Mouse (Mus musculus) G1E (cell line): ENCODE results near the gene H2-Q6. TPM values are rescaled to one million over a fixed set of nuclear protein-coding genes. Genes with fewer than 3 reads are reported as not detected.
"Not testable (repeated sequence)": the region's sequence is repeated elsewhere in the genome, so short reads cannot be mapped to it uniquely, and the experiment has no call there.

Experiments used
- ATAC-seq: 2 replicates; pipeline ENCODE4 v1.8.0; 2016; ENCODE audit warnings: mild to moderate bottlenecking; ENCODE audit not compliant: insufficient number of reproducible peaks, poor library complexity, low FRiP score, severe bottlenecking; ENCODE audit errors: extremely low read depth
- DNase-seq: peaks from one replicate; pipeline ENCODE4 v3.0.0; 2012; ENCODE audit warnings: low spot score
- H3K27me3 ChIP-seq: 2 replicates; pipeline ENCODE4 v1.6.1; 2012; ENCODE audit warnings: mild to moderate bottlenecking, low read length, inconsistent platforms; ENCODE audit not compliant: insufficient read depth
- H3K36me3 ChIP-seq: replicated peaks from 2 replicates; pipeline ENCODE3; 2012; ENCODE audit warnings: mild to moderate bottlenecking, inconsistent platforms
- H3K4me1 ChIP-seq: 2 replicates; pipeline ENCODE4 v1.6.1; 2012; ENCODE audit warnings: low read depth, low read length, inconsistent platforms, mixed read lengths; ENCODE audit not compliant: insufficient read depth
- H3K4me3 ChIP-seq: 2 replicates; pipeline ENCODE4 v1.5.1; 2012; ENCODE audit warnings: low read depth, mild to moderate bottlenecking, inconsistent platforms, low read length, moderate library complexity, mixed read lengths
- H3K9me3 ChIP-seq: replicated peaks from 2 replicates; pipeline ENCODE4 v1.6.1; 2012; ENCODE audit warnings: inconsistent platforms
- CTCF ChIP-seq: IDR thresholded peaks from 2 replicates; pipeline ENCODE4 v1.5.1; 2012; ENCODE audit warnings: low read depth, low read length, inconsistent platforms, mixed read lengths
- GATA1 ChIP-seq: IDR thresholded peaks from 2 replicates; pipeline ENCODE4 v1.6.1; 2012; ENCODE audit warnings: borderline replicate concordance, low read length, inconsistent platforms, mixed read lengths
- GATA2 ChIP-seq: IDR thresholded peaks from 2 replicates; pipeline ENCODE4 v1.6.1; 2012; ENCODE audit warnings: low read depth, low read length, inconsistent platforms, borderline replicate concordance
- POLR2AphosphoS5 ChIP-seq: IDR thresholded peaks from 2 replicates; pipeline ENCODE4 v1.6.1; 2012; ENCODE audit warnings: low read depth, low read length, inconsistent platforms; ENCODE audit not compliant: insufficient replicate concordance
- TAL1 ChIP-seq: conservative IDR thresholded peaks from 2 replicates; pipeline ENCODE4 v1.6.1; 2012; ENCODE audit warnings: low read depth, low read length, inconsistent platforms, mixed read lengths
- polyA plus RNA-seq: library from polyadenylated mRNA; stranded (reverse); fragments of >175 nt; gene quantifications from 2 replicates; pipeline ENCODE4 v1.2.3, GENCODE M21; 2012
- total RNA-seq, 2 experiments: library from RNA; stranded (forward) in 1 of 2; stranded (reverse) in 1 of 2; fragments of 200-1000 nt in 1 of 2; fragments of >200 nt in 1 of 2; fragmentation: Nextera tagmentation in 1 of 2; gene quantifications; 2 replicates each; pipeline ENCODE4 v1.2.3; 2014 to 2017

Gene H2-Q6
- total RNA-seq (2014; fragmentation: Nextera tagmentation) (not detected in 2 replicates), total RNA-seq (2017) (0.12 and 0.33 TPM in 2 replicates), polyA plus RNA-seq (0.07 TPM in 1 of 2 replicates, not detected in the other)

GRCm38 (mm10) chr17:35424624-35425416, at the start of gene H2-Q6:
TSS of gene H2-Q6 (plus strand) at chr17:35424850.
- not testable (repeated sequence) for H3K4me1 ChIP-seq, DNase-seq, ATAC-seq, H3K36me3 ChIP-seq, H3K9me3 ChIP-seq, H3K27me3 ChIP-seq, H3K4me3 ChIP-seq

GRCm38 (mm10) chr17:35379369-35379728, 45.3 kb upstream of the H2-Q6 start, which contains the start of gene H2-Q4:
TSS of gene H2-Q4 (plus strand) at chr17:35379617.
- Histone ChIP-seq H3K4me1 (0 out of 2 replicates have a peak, but pooled peaks cover 7% of the 10 kb centered on the region), H3K9me3 (peaks cover 6% of the 10 kb centered on the region; the same call in 1 of the 2 replicates), H3K36me3 (no peaks in the 10 kb centered on the region), H3K27me3 (peaks cover 3% of the 10 kb centered on the region; the same call in 1 of the 2 replicates), H3K4me3 (peak within 1 kb of the TSS; percentile 42; the same call in 1 of the 2 replicates)
- ATAC-seq (no peak), DNase-seq (no peak)
- TF ChIP-seq CTCF (no peak), TAL1 (no peak), POLR2AphosphoS5 (no peak), GATA1 (no peak), GATA2 (no peak)

GRCm38 (mm10) chr17:35379729-35380451, 44.8 kb upstream of the H2-Q6 start:
- H3K9me3 ChIP-seq = peaks cover 6% of the 10 kb centered on the region; the same call in 1 of the 2 replicates
- peak overlapping the region; percentile 42; the same call in 1 of the 2 replicates for H3K4me3 ChIP-seq
- H3K27me3 ChIP-seq = peaks cover 3% of the 10 kb centered on the region; the same call in 1 of the 2 replicates
- DNase-seq (no peak), ATAC-seq (no peak)
- 0 out of 2 replicates have a peak, but pooled peaks cover 7% of the 10 kb centered on the region for H3K4me1 ChIP-seq
- H3K36me3 ChIP-seq = no peaks in the 10 kb centered on the region
- no peak for TF ChIP-seq POLR2AphosphoS5
- TF ChIP-seq GATA1 = no peak
- TF ChIP-seq CTCF = no peak
- TF ChIP-seq GATA2 = no peak
- TF ChIP-seq TAL1 = no peak

- not testable (repeated sequence) for ATAC-seq, H3K9me3 ChIP-seq, H3K4me3 ChIP-seq, H3K4me1 ChIP-seq, H3K27me3 ChIP-seq, DNase-seq, H3K36me3 ChIP-seq
- TF ChIP-seq CTCF = 0 out of 2 replicates have a peak, but pooled peaks have one; percentile 41
Measured at GRCm38 (mm10) chr17:35389796-35390195, 34.9 kb upstream of the H2-Q6 start.

GRCm38 (mm10) chr17:35392671-35393070, 32.0 kb upstream of the H2-Q6 start:
- H3K4me1 ChIP-seq, H3K36me3 ChIP-seq, DNase-seq, H3K9me3 ChIP-seq, H3K4me3 ChIP-seq, H3K27me3 ChIP-seq, ATAC-seq: not testable (repeated sequence)

GRCm38 (mm10) chr17:35393864-35394800, 30.5 kb upstream of the H2-Q6 start:
- H3K9me3 ChIP-seq, H3K4me3 ChIP-seq, ATAC-seq, H3K4me1 ChIP-seq, H3K27me3 ChIP-seq, DNase-seq, H3K36me3 ChIP-seq: not testable (repeated sequence)

GRCm38 (mm10) chr17:35396956-35397355, 27.7 kb upstream of the H2-Q6 start:
- not testable (repeated sequence) for H3K4me1 ChIP-seq, H3K9me3 ChIP-seq, H3K27me3 ChIP-seq, ATAC-seq, H3K36me3 ChIP-seq, DNase-seq, H3K4me3 ChIP-seq

- ATAC-seq, DNase-seq: not testable (repeated sequence)
Measured at GRCm38 (mm10) chr17:35413057-35413456, 11.6 kb upstream of the H2-Q6 start.

GRCm38 (mm10) chr17:35415273-35416129, 9.1 kb upstream of the H2-Q6 start:
- H3K9me3 ChIP-seq, H3K36me3 ChIP-seq, H3K27me3 ChIP-seq, H3K4me3 ChIP-seq, H3K4me1 ChIP-seq, ATAC-seq, DNase-seq: not testable (repeated sequence)

More at GRCm38 (mm10) chr17:35413057-35413456, 11.6 kb upstream of the H2-Q6 start:
- not testable (repeated sequence) for H3K9me3 ChIP-seq, H3K36me3 ChIP-seq, H3K4me3 ChIP-seq, H3K27me3 ChIP-seq, H3K4me1 ChIP-seq
